Mouse (Mus musculus): ENCODE measurements around the gene Fam151a. TPM values are rescaled to one million over a fixed set of nuclear protein-coding genes. Genes with fewer than 3 reads are reported as not detected.
"Not testable (repeated sequence)": the region's sequence is repeated elsewhere in the genome, so short reads cannot be mapped to it uniquely, and the experiment has no call there.

The Fam151a gene
- polyA plus RNA-seq, 1 experiment from 2014 or later, result 0.07 TPM

- Histone ChIP-seq H3K9me3 (ENCODE audit: low read length) (no peaks in the 10 kb centered on the region), H3K27me3 (ENCODE audit: insufficient read depth, low read length) (no peaks in the 10 kb centered on the region), H3K36me3 (replicated peaks; ENCODE audit: insufficient read depth, low read length) (no peaks in the 10 kb centered on the region), H3K27ac (ENCODE audit: low read depth) (no peak overlapping the region), H3K9ac (replicated peaks) (no peak overlapping the region), H3K4me3 (ENCODE audit: low read depth, low read length) (no peak overlapping the region), H3K4me2 (ENCODE audit: low read depth, low read length) (no peak overlapping the region), H3K4me1 (ENCODE audit: insufficient read depth) (0 out of 2 replicates have a peak, but pooled peaks cover 4% of the 10 kb centered on the region)
- TF ChIP-seq CTCF (IDR thresholded peaks at IDR 0.05; ENCODE audit: low read depth), result no peak
- no peak for TF ChIP-seq EP300 (IDR thresholded peaks at IDR 0.05; ENCODE audit: low read depth)
- ATAC-seq, result no peak
- no peak for DNase-seq
- WGBS (ENCODE audit: insufficient replicate concordance), result 85% methylated on average over 6 of the region's 6 CpGs
These were observed 18.0 kb downstream of the Fam151a start for GRCm38 (mm10) chr4:106751726-106752125.

GRCm38 (mm10) chr4:106764166-106764565 lies 30.5 kb downstream of the Fam151a start:
- Histone ChIP-seq H3K9me3 (ENCODE audit: low read length) (no peaks in the 10 kb centered on the region), H3K4me2 (ENCODE audit: low read depth, low read length) (no peak overlapping the region), H3K9ac (replicated peaks) (no peak overlapping the region), H3K27me3 (ENCODE audit: insufficient read depth, low read length) (no peaks in the 10 kb centered on the region), H3K4me3 (ENCODE audit: low read depth, low read length) (no peak overlapping the region), H3K36me3 (replicated peaks; ENCODE audit: insufficient read depth, low read length) (no peaks in the 10 kb centered on the region), H3K4me1 (ENCODE audit: insufficient read depth) (no peaks in the 10 kb centered on the region), H3K27ac (ENCODE audit: low read depth) (no peak overlapping the region)
- 82% methylated on average over 7 of the region's 7 CpGs for WGBS (ENCODE audit: insufficient replicate concordance)
- DNase-seq (no peak), ATAC-seq (no peak)
- TF ChIP-seq EP300 (IDR thresholded peaks at IDR 0.05; ENCODE audit: low read depth) (no peak), CTCF (IDR thresholded peaks at IDR 0.05; ENCODE audit: low read depth) (no peak)

- no peak overlapping the region for H3K9ac ChIP-seq (replicated peaks)
- TF ChIP-seq CTCF (IDR thresholded peaks at IDR 0.05; ENCODE audit: low read depth), result no peak
- no peak for TF ChIP-seq EP300 (IDR thresholded peaks at IDR 0.05; ENCODE audit: low read depth)
- DNase-seq (no peak), ATAC-seq (no peak)
- no peak overlapping the region for H3K4me3 ChIP-seq (ENCODE audit: low read depth, low read length)
- H3K4me2 ChIP-seq (ENCODE audit: low read depth, low read length), result no peak overlapping the region
- no peak overlapping the region for H3K27ac ChIP-seq (ENCODE audit: low read depth)
- WGBS (ENCODE audit: insufficient replicate concordance), result 76% methylated on average over 2 of the region's 2 CpGs
- H3K36me3 ChIP-seq (replicated peaks; ENCODE audit: insufficient read depth, low read length), result no peaks in the 10 kb centered on the region
- no peaks in the 10 kb centered on the region for H3K27me3 ChIP-seq (ENCODE audit: insufficient read depth, low read length)
- no peaks in the 10 kb centered on the region for H3K9me3 ChIP-seq (ENCODE audit: low read length)
- H3K4me1 ChIP-seq (ENCODE audit: insufficient read depth), result no peaks in the 10 kb centered on the region
These were observed 35.6 kb downstream of the Fam151a start for GRCm38 (mm10) chr4:106769306-106769705.

- Histone ChIP-seq H3K4me2 (ENCODE audit: low read depth, low read length) (no peak overlapping the region), H3K4me1 (ENCODE audit: insufficient read depth) (no peaks in the 10 kb centered on the region), H3K9ac (replicated peaks) (no peak overlapping the region), H3K27ac (ENCODE audit: low read depth) (no peak overlapping the region), H3K27me3 (ENCODE audit: insufficient read depth, low read length) (no peaks in the 10 kb centered on the region), H3K9me3 (ENCODE audit: low read length) (no peaks in the 10 kb centered on the region), H3K4me3 (ENCODE audit: low read depth, low read length) (no peak overlapping the region), H3K36me3 (replicated peaks; ENCODE audit: insufficient read depth, low read length) (no peaks in the 10 kb centered on the region)
- WGBS (ENCODE audit: insufficient replicate concordance), result 76% methylated on average over 1 of the region's 1 CpGs
- ATAC-seq, result no peak
- no peak for DNase-seq
- TF ChIP-seq EP300 (IDR thresholded peaks at IDR 0.05; ENCODE audit: low read depth), result no peak
- TF ChIP-seq CTCF (IDR thresholded peaks at IDR 0.05; ENCODE audit: low read depth), result no peak
These were observed 38.9 kb downstream of the Fam151a start for GRCm38 (mm10) chr4:106772558-106772957.

GRCm38 (mm10) chr4:106775767-106776166 lies 42.1 kb downstream of the Fam151a start:
- TF ChIP-seq CTCF (IDR thresholded peaks at IDR 0.05; ENCODE audit: low read depth), result peak; percentile 9; the same call in 1 of the 2 replicates
- 80% methylated on average over 6 of the region's 6 CpGs for WGBS (ENCODE audit: insufficient replicate concordance)

GRCm38 (mm10) chr4:106776998-106777397 lies 43.3 kb downstream of the Fam151a start:
- TF ChIP-seq CTCF (IDR thresholded peaks at IDR 0.05; ENCODE audit: low read depth) (no peak), EP300 (IDR thresholded peaks at IDR 0.05; ENCODE audit: low read depth) (no peak)

More at GRCm38 (mm10) chr4:106775767-106776166, 42.1 kb downstream of the Fam151a start:
- not testable (repeated sequence) for H3K9me3 ChIP-seq (ENCODE audit: low read length); H3K36me3 ChIP-seq (replicated peaks; ENCODE audit: insufficient read depth, low read length); ATAC-seq; H3K27ac ChIP-seq (ENCODE audit: low read depth); DNase-seq; H3K9ac ChIP-seq (replicated peaks); H3K4me2 ChIP-seq (ENCODE audit: low read depth, low read length); H3K27me3 ChIP-seq (ENCODE audit: insufficient read depth, low read length); H3K4me3 ChIP-seq (ENCODE audit: low read depth, low read length)
- peaks cover 11% of the 10 kb centered on the region for H3K4me1 ChIP-seq (ENCODE audit: insufficient read depth)

More at GRCm38 (mm10) chr4:106776998-106777397, 43.3 kb downstream of the Fam151a start:
- ATAC-seq (no peak), DNase-seq (no peak)
- Histone ChIP-seq H3K4me3 (ENCODE audit: low read depth, low read length) (no peak overlapping the region), H3K27ac (ENCODE audit: low read depth) (no peak overlapping the region), H3K9me3 (ENCODE audit: low read length) (no peaks in the 10 kb centered on the region), H3K4me2 (ENCODE audit: low read depth, low read length) (no peak overlapping the region), H3K36me3 (replicated peaks; ENCODE audit: insufficient read depth, low read length) (no peaks in the 10 kb centered on the region), H3K4me1 (ENCODE audit: insufficient read depth) (peaks cover 11% of the 10 kb centered on the region), H3K9ac (replicated peaks) (no peak overlapping the region), H3K27me3 (ENCODE audit: insufficient read depth, low read length) (no peaks in the 10 kb centered on the region)
- 61% methylated on average over 3 of the region's 3 CpGs for WGBS (ENCODE audit: insufficient replicate concordance)

Data from liver, postnatal 0 days (tissue).